Mouse (Mus musculus) duodenum, adult 2 months (tissue): ENCODE measurements around the gene Hes7. TPM values are rescaled to one million over a fixed set of nuclear protein-coding genes. Genes with fewer than 3 reads are reported as not detected.

Experiments
- polyA plus RNA-seq: library from polyadenylated mRNA; depleted of rRNA; stranded (reverse); fragments of >200 nt; gene quantifications from 2 replicates; pipeline ENCODE4 v1.2.3, GENCODE M21; 2012; ENCODE audit warnings: low replicate concordance; rRNA removed

Hes7 gene
- 1.7 and 2.1 TPM in 2 replicates for polyA plus RNA-seq

DNA sequence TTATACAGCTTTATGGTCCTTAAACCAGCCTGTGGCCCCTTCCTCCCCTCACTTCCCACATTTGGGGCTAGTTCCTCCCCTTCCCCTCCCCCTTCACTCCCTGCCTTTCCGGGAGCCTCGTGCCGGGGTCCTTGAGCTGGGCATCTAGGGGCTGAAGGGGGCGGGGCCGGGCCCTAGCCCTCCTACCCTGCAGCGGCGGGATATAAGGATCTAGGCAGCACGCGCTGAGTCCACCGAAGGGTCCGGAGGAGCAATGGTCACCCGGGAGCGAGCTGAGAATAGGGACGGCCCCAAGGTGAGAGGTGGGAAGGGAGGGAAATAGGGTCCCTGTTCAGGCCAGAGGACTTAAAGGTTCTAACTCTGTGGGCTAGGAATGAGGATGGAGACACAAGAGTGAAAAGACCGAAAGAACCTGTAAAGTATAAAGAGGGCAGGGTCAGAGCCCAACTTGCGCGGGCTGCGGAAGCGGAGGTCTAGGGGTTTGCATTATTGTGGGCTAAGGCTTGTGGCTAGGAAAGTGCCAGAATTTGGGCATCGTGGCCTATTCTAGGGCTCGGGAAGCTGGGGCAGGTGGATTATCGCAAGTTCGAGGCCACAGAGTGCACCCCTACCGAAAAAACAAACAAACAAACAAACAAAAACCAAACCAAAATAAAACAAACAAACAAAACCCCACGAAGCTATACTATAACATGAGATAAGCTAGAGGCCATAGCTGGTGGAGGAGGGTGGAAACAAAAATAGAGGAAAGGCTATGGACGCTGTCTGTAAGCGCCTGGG is at the start of gene Hes7:
Hes7 (plus strand) TSS at position 184 of the 780 bp plus-strand sequence.

GRCm38 (mm10) chr11:69070590-69071222 is 49.5 kb upstream of the Hes7 start, which contains the start of gene Tmem107:
Gene Tmem107 (plus strand): TSS chr11:69070806.

DNA sequence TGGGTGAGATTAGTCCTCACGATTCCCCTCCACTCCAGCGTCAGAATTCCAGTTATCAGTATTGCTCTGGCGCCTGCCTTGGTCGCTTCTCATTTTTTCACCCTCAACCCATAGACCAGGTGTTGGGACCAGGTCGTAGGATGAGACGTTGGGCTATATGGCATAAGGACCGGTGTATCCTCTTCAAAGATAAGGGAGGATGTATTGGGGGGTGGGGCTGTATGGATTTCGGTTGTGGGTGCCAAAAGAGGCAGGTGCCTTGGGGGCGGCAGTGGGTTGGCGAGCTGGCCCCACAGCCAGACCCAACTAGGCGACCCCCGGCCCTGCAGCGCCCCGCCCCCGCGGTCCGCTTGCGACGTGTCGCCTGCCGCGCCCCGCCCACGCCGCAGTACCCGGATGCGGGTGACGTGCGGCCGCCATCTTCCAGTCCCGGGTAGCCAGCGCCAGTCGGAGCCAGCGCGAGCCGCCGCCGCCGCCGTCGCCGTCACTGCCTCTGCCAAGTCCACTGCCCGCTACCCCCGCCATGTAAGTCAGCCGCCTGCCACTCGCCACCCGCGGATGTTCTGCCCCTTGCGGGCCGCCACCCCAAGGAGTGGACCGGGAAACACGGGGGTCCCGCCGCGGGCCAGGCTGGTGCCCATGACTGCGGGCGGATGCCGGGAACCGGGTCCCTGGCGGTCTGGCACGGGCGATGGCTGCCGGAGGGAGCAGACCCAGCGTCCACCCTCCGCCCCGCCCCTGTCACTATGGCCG is 31.9 kb upstream of the Hes7 start, which contains the start of gene Vamp2:
Vamp2 (plus strand) TSS at position 388 of the 753 bp plus-strand sequence.

DNA sequence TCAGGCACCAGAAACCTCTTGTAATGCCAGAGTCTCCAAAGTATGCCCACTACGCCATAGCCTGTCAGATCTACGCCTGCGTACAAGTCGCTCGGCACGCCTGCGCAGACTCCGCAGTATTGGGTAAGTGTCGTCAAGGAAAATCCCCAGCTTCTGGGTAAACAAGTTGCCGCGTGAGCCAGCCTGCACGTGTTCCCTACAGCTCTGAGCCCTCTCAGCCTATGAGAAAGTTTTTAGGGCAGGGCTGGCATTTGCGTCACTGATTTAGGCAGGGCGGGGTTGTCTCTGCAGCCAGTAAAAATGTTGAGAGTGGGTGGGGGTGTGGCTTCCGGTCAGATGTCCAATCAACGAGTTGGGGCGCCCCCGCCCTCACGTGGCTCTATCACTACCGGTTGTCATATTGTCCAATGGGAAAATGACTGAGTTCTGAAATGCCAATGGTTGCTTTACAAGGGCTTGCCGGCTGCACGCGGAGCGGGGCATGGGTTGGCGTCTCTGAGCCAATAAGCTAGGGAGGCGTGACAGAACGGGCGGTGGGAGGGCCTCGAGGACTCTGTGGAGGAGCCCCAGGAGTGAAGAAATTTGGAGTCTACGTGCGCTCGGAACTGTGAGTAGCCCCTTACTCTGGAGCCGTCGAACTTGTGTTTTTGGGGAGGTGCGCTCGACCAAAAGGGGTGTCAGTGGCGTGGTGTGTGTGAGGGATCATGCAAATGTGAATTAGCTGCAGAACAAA is 25.3 kb upstream of the Hes7 start, which contains the start of gene Per1:
Per1 (plus strand) TSS at position 521 of the 733 bp plus-strand sequence.

DNA sequence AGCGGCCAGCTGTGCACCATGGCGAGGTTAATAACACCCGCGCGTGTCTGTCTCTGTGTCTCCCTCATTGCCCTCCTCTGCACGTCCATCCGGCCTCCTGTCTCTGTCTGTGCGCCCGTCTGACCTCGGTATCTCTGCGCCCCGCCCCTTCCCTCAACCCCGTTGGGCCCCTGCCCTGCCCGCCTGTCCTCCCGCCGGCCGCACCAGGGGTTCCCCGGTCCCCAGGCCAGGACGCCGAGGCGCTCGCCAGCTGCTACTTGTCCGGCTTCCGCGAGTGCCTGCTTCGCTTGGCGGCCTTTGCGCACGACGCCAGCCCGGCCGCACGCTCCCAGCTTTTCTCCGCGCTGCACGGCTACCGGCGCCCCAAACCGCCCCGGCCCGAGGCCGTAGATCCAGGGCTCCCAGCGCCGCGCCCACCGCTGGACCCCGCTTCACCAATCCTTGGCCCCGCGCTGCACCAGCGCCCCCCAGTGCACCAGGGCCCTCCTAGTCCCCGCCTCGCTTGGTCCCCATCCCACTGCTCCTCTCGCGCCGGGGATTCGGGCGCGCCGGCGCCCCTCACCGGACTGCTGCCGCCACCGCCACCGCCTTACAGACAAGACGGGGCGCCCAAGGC is 2.2 kb downstream of the Hes7 start, which contains the start of gene 9130213A22Rik:
9130213A22Rik (minus strand) TSS at position 254 of the 616 bp plus-strand sequence.

DNA sequence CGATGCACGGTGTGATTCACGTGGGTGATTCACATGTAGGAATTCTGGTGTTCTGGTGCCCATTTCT is 5.5 kb downstream of the Hes7 start, which contains the start of gene Aloxe3:
Aloxe3 (plus strand) TSS at position 45 of the 67 bp plus-strand sequence.

GRCm38 (mm10) chr11:69156800-69157199 is 36.6 kb downstream of the Hes7 start, which contains the start of gene Alox12b:
Gene Alox12b (plus strand): TSS chr11:69156989.

Other genes with a start within 250 kb of the Hes7 start
- 35.5 and 94.6 TPM in 2 replicates for gene Ndel1, start 248.5 kb upstream of the Hes7 start, polyA plus RNA-seq
- gene Rnf222, start 231.9 kb upstream of the Hes7 start, polyA plus RNA-seq: not detected in 2 replicates
- 172 and 364 TPM in 2 replicates for gene Rpl26, start 218.8 kb upstream of the Hes7 start, polyA plus RNA-seq
- gene Odf4, start 193.3 kb upstream of the Hes7 start, polyA plus RNA-seq: not detected in 2 replicates
- gene Arhgef15, start 162.9 kb upstream of the Hes7 start, polyA plus RNA-seq: 16.9 and 18.8 TPM in 2 replicates
- 17.1 and 22.0 TPM in 2 replicates for gene Slc25a35, start 152.3 kb upstream of the Hes7 start, polyA plus RNA-seq
- 29.7 and 31.1 TPM in 2 replicates for gene Rangrf, start 145.2 kb upstream of the Hes7 start, polyA plus RNA-seq
- 6.7 and 7.2 TPM in 2 replicates for gene Pfas, start 111.9 kb upstream of the Hes7 start, polyA plus RNA-seq
- 23.0 and 25.0 TPM in 2 replicates for gene Ctc1, start 104.5 kb upstream of the Hes7 start, polyA plus RNA-seq
- 27.8 and 56.2 TPM in 2 replicates for gene Aurkb, start 74.8 kb upstream of the Hes7 start, polyA plus RNA-seq
- gene Borcs6, start 60.7 kb upstream of the Hes7 start, polyA plus RNA-seq: 12.4 and 36.7 TPM in 2 replicates
- 15.0 and 29.3 TPM in 2 replicates for gene Tmem107, start 49.6 kb upstream of the Hes7 start, polyA plus RNA-seq
- gene Vamp2, start 31.9 kb upstream of the Hes7 start, polyA plus RNA-seq: 84.0 and 93.4 TPM in 2 replicates
- gene Per1, start 25.2 kb upstream of the Hes7 start, polyA plus RNA-seq: 12.0 and 17.6 TPM in 2 replicates
- 0.11 and 0.43 TPM in 2 replicates for gene 9130213A22Rik, start 2.2 kb downstream of the Hes7 start, polyA plus RNA-seq
- gene Aloxe3, start 5.5 kb downstream of the Hes7 start, polyA plus RNA-seq: 0.20 and 0.79 TPM in 2 replicates
- gene Alox12b, start 36.6 kb downstream of the Hes7 start, polyA plus RNA-seq: not detected in 2 replicates
- not detected in 2 replicates for gene Alox8, start 77.4 kb downstream of the Hes7 start, polyA plus RNA-seq
- gene Gucy2e, start 116.6 kb downstream of the Hes7 start, polyA plus RNA-seq: not detected in 2 replicates
- 5.4 and 6.3 TPM in 2 replicates for gene Cntrob, start 203.4 kb downstream of the Hes7 start, polyA plus RNA-seq
- 17.3 and 18.7 TPM in 2 replicates for gene Trappc1, start 203.6 kb downstream of the Hes7 start, polyA plus RNA-seq
- gene Kcnab3, start 205.9 kb downstream of the Hes7 start, polyA plus RNA-seq: 0.50 and 0.82 TPM in 2 replicates
- 0.07 and 0.33 TPM in 2 replicates for gene Rnf227, start 220.1 kb downstream of the Hes7 start, polyA plus RNA-seq
- 136 and 171 TPM in 2 replicates for gene Chd3, start 249.0 kb downstream of the Hes7 start, polyA plus RNA-seq